Mouse (Mus musculus) layer of hippocampus, postnatal 10 days (tissue): Measurements from ENCODE around the gene Olfr923. TPM values are rescaled to one million over a fixed set of nuclear protein-coding genes. Genes with fewer than 3 reads are reported as not detected.
"Not testable (repeated sequence)": the region's sequence is repeated elsewhere in the genome, so short reads cannot be mapped to it uniquely, and the experiment has no call there.

ENCODE experiments used
- DNase-seq, 2 experiments: peaks; one replicate each; pipeline ENCODE4 v3.0.0; 2021; ENCODE audit warnings: low spot score in 2 of 2
- long read RNA-seq: library from polyadenylated mRNA; stranded (forward); transcript quantifications from one replicate; pipeline ENCODE4 v2.0.0, GENCODE M21; 2023
- total RNA-seq, 2 experiments: library from RNA; stranded (reverse); gene quantifications; 2 replicates each; pipeline ENCODE4 v1.2.3; 2021

Gene Olfr923
- total RNA-seq, result not detected
- long read RNA-seq, result 0 reads

DNA sequence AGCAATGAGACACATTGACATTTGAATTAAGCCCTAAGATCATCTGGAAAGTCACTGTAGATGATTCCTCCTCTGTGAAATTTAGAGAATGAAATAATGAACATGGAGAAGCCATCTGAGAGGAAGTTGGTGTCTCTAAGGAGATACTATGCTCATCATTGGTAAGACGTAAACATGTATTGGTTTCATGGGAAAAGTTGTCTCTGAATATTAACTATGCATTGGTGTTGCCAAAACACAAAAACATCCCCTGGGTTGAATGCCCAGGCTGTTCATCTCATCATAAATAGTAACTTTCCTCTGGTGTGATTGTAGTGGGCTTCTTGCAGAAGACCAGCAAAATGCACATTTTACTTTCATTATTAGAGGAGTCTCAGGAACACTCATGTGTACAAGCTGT lies at the start of gene Olfr923:
Gene Olfr923, plus strand, starts transcription at position 301 of the 400 bp plus-strand sequence.
- no peak for DNase-seq

DNA sequence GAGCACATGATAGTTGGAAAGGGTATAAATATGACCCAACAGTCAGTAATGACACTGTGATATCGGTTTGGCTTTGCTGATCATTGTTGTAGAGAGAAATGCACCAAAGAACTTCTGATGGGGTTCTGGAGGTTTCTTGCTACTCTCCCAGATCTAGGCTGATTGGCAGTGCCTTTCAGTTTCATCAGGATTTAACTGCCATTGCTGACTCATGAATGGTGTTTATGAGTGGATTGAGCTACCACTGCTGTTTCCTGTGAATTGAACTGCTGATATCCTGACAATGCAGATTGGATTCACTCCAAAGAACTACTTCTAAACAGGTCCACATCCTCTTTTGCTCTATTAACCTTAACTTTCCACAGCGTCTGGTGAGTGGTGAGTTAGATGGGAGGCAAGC lies 33.7 kb upstream of the Olfr923 start:
- DNase-seq, result no peak

DNA sequence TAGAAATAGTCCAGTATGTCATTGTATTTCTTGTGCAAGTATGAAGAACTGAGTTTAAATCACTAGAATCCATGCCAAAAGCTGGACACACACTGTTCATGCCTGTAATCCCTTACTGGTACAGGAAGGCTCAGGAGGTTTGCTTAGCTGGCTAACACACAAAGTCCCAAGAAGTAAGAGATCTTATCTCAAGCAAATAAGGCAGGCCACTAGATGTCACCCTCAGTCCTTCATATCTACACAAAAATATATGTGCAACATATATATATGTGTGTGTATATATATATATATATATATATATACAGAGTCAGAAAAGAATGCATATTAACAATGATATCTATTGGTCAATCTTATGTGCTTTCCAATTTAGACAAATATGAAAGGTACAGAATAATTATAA lies 20.6 kb upstream of the Olfr923 start:
- DNase-seq, result no peak

DNA sequence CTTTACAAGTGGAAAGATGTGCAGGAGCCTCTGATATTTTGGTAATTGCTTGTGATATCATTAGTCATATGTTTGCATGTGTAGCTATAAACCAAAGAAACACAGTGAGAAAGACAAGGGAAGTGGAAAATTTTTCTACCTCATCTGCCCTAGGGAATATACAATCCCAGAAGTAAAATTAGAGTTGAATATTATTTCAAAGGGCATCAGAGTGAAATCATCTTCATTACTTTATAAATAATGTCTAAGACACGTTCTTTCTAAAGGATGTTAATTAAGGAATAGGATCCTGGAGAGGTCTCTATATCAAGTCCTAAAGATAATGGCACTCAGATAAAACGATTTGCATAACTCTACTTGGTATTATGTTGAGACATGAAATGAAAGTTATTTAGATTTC lies 12.0 kb upstream of the Olfr923 start, which contains the start of gene Olfr922:
Gene Olfr922, plus strand, starts transcription at position 301 of the 400 bp plus-strand sequence.
- DNase-seq, result no peak

DNA sequence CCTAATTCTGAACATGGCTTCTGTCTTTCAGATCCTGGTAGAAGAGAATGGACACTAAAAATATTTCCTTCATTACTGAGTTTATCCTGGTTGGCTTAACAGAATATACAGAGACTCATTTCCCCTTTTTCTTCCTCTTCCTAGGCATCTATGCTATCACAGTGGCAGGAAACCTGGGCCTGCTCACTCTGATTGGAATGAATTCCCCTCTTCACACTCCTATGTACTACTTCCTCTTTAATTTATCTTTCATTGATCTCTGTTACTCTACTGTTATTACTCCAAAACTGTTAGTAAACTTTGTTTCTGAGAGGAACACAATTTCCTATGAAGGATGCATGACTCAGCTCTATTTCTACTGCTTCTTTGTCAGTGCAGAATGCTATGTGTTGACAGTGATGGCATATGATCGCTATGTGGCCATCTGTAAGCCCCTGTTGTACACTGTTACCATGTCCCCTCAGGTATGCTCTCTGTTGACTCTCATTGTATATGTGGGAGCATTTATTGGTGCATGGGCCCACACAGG lies 10.8 kb upstream of the Olfr923 start:
- no peak for DNase-seq

DNA sequence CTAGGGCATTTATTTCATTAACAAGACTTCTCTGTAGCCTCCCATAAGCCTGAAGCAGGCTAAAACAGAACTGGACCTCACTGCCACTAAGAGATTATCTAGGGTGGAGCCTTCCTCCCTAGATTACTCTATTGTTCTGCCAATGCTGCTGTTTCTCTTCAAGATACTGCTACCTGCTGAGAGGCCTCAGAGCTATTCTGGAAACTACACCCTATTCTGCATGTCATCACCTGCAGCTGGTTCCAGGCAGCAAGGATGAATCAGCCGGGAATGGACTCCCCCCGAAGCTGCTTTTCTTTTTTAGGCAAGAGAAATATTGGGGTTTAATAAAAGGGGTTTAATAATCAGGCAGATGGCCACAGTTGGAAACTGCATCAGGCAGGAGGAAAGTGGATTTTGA lies 6.7 kb downstream of the Olfr923 start:
- DNase-seq, result no peak

DNA sequence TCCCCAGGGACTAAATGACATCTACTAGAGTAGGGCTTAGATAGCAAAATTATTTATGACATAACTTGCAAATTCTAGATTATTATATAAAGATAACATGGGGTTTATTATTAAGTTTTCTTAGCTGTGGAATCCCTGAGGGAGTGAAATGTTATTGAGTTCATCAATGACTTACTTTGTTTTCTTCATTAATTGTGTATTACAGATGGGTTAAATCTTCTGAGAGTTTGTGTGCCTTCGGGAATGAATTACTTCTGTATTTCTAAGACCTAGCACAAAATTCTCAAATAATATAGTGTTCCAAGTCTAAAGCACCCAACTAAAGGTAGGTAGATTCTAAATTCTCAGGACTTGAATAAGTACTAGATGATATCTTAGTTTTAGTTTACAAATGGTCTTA lies 17.8 kb downstream of the Olfr923 start, which contains the start of gene Olfr924:
Gene Olfr924, plus strand, starts transcription at position 301 of the 400 bp plus-strand sequence.
- DNase-seq, result no peak

DNA sequence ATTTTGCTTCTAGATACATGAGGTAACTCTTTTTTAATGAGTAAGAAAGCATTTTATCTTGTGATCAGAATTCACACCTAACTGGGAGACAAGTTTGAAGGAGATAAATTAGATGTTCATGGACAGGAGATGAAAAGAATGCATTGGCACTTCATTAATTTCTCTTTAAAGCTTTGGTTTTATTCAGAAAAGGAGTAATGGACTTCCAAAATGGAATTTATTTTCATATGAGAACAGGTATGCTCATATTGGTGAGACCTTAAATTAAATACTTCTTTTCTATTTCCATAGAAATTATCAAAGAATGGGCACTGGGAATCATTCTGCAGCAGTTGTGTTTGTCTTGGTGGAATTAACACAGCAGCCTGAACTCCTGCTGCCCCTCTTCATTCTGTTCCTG lies 28.4 kb downstream of the Olfr923 start, which contains the start of gene Olfr26:
Gene Olfr26, plus strand, starts transcription at position 301 of the 400 bp plus-strand sequence.
- DNase-seq, result no peak

DNA sequence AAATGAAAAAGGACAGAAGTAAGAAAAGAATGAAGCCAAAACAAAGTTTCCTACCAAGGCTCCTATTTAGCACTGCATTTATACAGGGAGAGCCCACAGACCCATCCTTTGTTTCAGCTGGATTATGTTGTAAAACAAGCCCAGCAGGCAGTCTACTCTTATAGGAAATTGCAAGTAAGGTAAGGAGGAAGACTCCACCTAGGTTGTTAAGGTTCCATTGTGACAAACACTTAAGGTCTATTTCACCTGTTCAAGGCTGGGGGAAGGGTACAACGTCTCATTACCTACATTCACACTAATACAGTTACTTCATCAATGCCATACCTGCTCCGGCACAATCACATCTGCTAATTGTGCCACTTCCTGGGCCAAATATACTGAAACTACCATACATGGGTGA lies 48.5 kb downstream of the Olfr923 start:
- not testable (repeated sequence) for DNase-seq

DNA sequence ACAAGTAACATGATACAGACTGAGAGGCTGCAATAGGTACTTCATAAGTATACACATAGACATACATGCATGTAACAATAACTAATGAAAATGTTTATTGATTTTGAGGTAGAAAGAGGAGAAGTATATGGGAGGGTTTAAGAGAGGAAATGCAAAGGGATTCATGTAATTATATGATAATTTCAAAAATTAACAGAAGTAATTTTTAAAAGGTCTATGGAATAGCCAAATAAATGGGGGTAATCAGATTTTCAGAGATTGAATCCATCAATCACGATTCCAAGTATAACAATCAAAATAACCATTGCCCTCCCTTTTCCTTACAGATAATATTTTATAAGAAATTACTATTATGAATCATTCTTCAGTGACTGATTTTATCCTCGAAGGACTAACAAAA lies 50.5 kb downstream of the Olfr923 start, which contains the start of gene Olfr926:
Gene Olfr926, plus strand, starts transcription at position 301 of the 400 bp plus-strand sequence.
- no peak for DNase-seq

Other genes with a start within 250 kb of the Olfr923 start
- not detected for gene Olfr912, start 246.4 kb upstream of the Olfr923 start, total RNA-seq
- not detected for gene Olfr913, start 233.8 kb upstream of the Olfr923 start, total RNA-seq
- not detected for gene Olfr914, start 221.4 kb upstream of the Olfr923 start, total RNA-seq
- not detected for gene Olfr916, start 166.7 kb upstream of the Olfr923 start, total RNA-seq
- not detected for gene Olfr917, start 160.7 kb upstream of the Olfr923 start, total RNA-seq
- gene Olfr918, start 151.9 kb upstream of the Olfr923 start, total RNA-seq, result not detected
- not detected for gene Olfr919, start 122.9 kb upstream of the Olfr923 start, total RNA-seq
- 10 to 100 TPM in 1 of 2 experiments, 1 to 10 TPM in 1; 9.3 to 12.0 TPM for gene Vwa5a, start 108.3 kb upstream of the Olfr923 start, total RNA-seq
- gene Olfr920, start 74.2 kb upstream of the Olfr923 start, total RNA-seq, result not detected
- gene Olfr921, start 53.5 kb upstream of the Olfr923 start, total RNA-seq, result not detected
- gene Olfr922, start 11.9 kb upstream of the Olfr923 start, total RNA-seq, result not detected
- gene Olfr924, start 17.9 kb downstream of the Olfr923 start, total RNA-seq, result not detected
- gene Olfr26, start 28.5 kb downstream of the Olfr923 start, total RNA-seq, result not detected
- not detected for gene Olfr926, start 50.6 kb downstream of the Olfr923 start, total RNA-seq
- gene Olfr930, start 103.3 kb downstream of the Olfr923 start, total RNA-seq, result not detected
- gene Olfr933, start 145.8 kb downstream of the Olfr923 start, total RNA-seq, result not detected
- not detected for gene Olfr934, start 161.8 kb downstream of the Olfr923 start, total RNA-seq
- not detected for gene Olfr935, start 173.1 kb downstream of the Olfr923 start, total RNA-seq
- not detected for gene Olfr146, start 196.8 kb downstream of the Olfr923 start, total RNA-seq
- not detected for gene Olfr937, start 238.4 kb downstream of the Olfr923 start, total RNA-seq